Mouse (Mus musculus): Measurements from ENCODE around the gene Gmppb. TPM values are rescaled to one million over a fixed set of nuclear protein-coding genes. Genes with fewer than 3 reads are reported as not detected.

The Gmppb gene
- total RNA-seq, 2 experiments from 2014 or later: 16.7 to 17.5 TPM

Small RNA genes lying within 50 kb of the gene (microRNA-seq; reads per million reads assigned to microRNA genes)
- 0 reads per million in 2 experiments for gene Mir7088

Other genes starting within 250 kb of the Gmppb start
- 10 to 100 TPM; 57.0 to 65.0 TPM for gene Rbm6, start 176.0 kb upstream of the Gmppb start, total RNA-seq (2021)
- 10 to 100 TPM; 22.2 to 25.4 TPM for gene Mon1a, start 161.1 kb upstream of the Gmppb start, total RNA-seq (2021)
- gene Mst1r, start 142.4 kb upstream of the Gmppb start, total RNA-seq (2021): 1 to 10 TPM in 1 of 2 experiments, under 1 TPM in 1; 0.69 to 1.3 TPM
- gene Actl11, start 120.8 kb upstream of the Gmppb start, total RNA-seq (2021): not detected
- 100 to 1,000 TPM; 352 to 354 TPM for gene Camkv, start 113.6 kb upstream of the Gmppb start, total RNA-seq (2021)
- 10 to 100 TPM in 1 of 2 experiments, 1 to 10 TPM in 1; 9.5 to 14.9 TPM for gene Traip, start 99.1 kb upstream of the Gmppb start, total RNA-seq (2021)
- gene Uba7, start 73.7 kb upstream of the Gmppb start, total RNA-seq (2021): 1 to 10 TPM; 3.1 to 4.6 TPM
- not detected for gene Gm20661, start 66.2 kb upstream of the Gmppb start, total RNA-seq (2021)
- 1 to 10 TPM; 3.9 to 4.0 TPM for gene Inka1, start 63.4 kb upstream of the Gmppb start, total RNA-seq (2021)
- gene Cdhr4, start 56.7 kb upstream of the Gmppb start, total RNA-seq (2021): 1 to 10 TPM; 1.5 to 1.9 TPM
- gene Gm20662, start 52.9 kb upstream of the Gmppb start, total RNA-seq (2021): 1 to 10 TPM; 3.7 to 4.4 TPM
- 100 to 1,000 TPM; 185 to 190 TPM for gene Ip6k1, start 46.7 kb upstream of the Gmppb start, total RNA-seq (2021)
- 1 to 10 TPM; 1.7 to 2.2 TPM for gene Amigo3, start 3.9 kb downstream of the Gmppb start, total RNA-seq (2021)
- gene Mst1, start 31.2 kb downstream of the Gmppb start, total RNA-seq (2021): not detected
- 10 to 100 TPM; 81.9 to 88.7 TPM for gene Rnf123, start 34.1 kb downstream of the Gmppb start, total RNA-seq (2021)
- gene Apeh, start 45.4 kb downstream of the Gmppb start, total RNA-seq (2021): 10 to 100 TPM; 29.8 to 36.9 TPM
- 100 to 1,000 TPM; 261 to 275 TPM for gene Bsn, start 141.1 kb downstream of the Gmppb start, total RNA-seq (2021)
- 10 to 100 TPM; 94.7 to 97.9 TPM for gene Dag1, start 214.7 kb downstream of the Gmppb start, total RNA-seq (2021)
- gene Nicn1, start 241.2 kb downstream of the Gmppb start, total RNA-seq (2021): 100 to 1,000 TPM; 113 to 121 TPM
- 10 to 100 TPM; 31.1 to 35.0 TPM for gene Amt, start 247.6 kb downstream of the Gmppb start, total RNA-seq (2021)

All from left cerebral cortex, postnatal 25 days (tissue).